Mouse (Mus musculus): ENCODE data around the gene Trpv1. TPM values are rescaled to one million over a fixed set of nuclear protein-coding genes. Genes with fewer than 3 reads are reported as not detected.
A peak's percentile ranks its signal among the peaks of the same experiment; 100 is the strongest.

The Trpv1 gene
- total RNA-seq, 2 experiments from 2014 or later = 0.27 TPM; not detected in 1

DNA sequence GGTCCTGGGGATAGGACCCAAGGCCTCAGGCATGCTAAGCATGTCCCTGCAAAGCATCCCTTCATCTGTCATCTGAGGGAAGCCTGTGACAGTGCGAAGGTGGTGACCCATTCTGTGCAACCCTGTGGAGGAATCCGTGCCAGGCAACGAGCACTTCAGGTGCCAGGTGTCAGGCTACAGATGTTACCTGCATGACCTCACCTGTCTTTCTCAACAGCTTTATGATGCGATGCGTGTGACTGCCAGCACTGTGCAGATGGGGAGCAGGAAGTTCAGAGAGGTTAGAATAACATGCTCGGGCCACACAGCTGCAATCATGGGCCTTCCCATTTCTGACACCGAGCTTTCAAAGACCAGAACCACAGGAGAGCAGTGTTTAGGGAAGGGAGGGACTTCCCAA lies 28.9 kb upstream of the Trpv1 start:
- intact Hi-C loops (cut with DNase I) = no loop called here
- no peak overlapping the region for H3K4me3 ChIP-seq

DNA sequence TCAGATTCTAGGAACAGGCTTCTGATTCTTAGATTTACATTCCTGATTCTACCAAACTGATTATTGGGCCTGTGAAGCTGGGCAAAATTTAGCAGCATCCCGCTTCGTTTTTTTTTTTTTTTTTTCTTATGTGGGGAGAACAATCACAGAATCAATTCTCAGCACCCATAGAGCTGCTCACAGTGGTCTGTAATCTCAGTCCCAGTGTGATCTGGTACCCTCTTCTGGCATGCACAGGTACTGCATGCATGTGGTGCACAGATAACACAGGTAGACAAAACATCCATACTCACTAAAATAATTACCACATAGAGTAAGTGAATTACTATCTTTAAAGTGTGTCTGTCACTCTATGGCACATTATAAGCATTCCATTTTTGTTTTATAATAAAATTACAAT lies 26.5 kb upstream of the Trpv1 start:
- Histone ChIP-seq H3K4me3 (no peak overlapping the region), H3K27ac (no peak overlapping the region)
- intact Hi-C loops (cut with DNase I) = no loop called here
- DNase-seq (ENCODE audit: extremely low spot score in 1 of 2, low spot score in 2 of 2) = no peak
- peak; percentile 29 for TF ChIP-seq CTCF (IDR thresholded peaks at IDR 0.05)

More for the DNA sequence above, 28.9 kb upstream of the Trpv1 start:
- DNase-seq (ENCODE audit: extremely low spot score in 1 of 2, low spot score in 2 of 2) = no peak
- no peak overlapping the region for H3K27ac ChIP-seq
- TF ChIP-seq CTCF (IDR thresholded peaks at IDR 0.05) = no peak

DNA sequence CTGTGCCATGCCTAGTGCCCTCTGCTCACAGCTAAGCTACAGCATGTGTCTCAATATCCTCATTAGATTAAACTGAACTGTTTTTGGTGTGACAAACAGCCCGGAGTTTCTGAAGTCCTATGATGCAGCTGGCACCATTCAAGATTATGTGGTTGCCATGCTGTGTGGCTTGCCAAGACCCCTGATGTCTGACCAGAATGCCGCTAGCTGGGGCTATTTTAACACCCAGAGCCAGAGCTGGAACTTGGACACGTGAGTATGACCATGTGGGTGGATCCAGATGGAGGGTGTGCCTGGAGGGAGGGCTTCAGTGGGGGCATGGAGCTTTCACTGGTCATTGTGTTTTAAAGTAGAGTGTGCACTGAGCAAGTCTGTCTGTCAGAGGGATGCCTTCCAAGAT lies 20.1 kb upstream of the Trpv1 start:
- intact Hi-C loops (cut with DNase I) = no loop called here
- no peak for TF ChIP-seq CTCF (IDR thresholded peaks at IDR 0.05)
- Histone ChIP-seq H3K4me3 (no peak overlapping the region), H3K27ac (no peak overlapping the region)
- DNase-seq (ENCODE audit: extremely low spot score in 1 of 2, low spot score in 2 of 2) = no peak

DNA sequence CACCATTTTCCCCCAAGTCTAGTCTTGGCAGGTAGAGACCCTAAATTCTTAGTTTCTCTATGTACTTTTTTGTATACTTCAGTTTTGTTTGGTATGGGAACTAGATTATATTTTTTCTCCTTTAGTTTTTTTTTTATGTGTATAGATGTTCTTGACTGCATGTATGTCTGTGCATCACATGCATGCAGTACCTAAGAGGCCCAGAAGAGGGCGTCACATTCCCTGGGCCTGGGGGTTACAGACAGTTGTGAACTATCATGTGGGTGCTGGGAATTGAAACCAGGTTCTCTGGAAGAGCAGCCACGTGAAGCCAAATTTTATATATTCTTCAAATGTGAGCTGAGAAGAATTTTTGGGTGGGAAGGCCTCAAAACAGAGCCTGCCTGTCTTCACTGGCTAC lies 14.4 kb upstream of the Trpv1 start:
- no peak overlapping the region for H3K4me3 ChIP-seq
- no peak for DNase-seq (ENCODE audit: extremely low spot score in 1 of 2, low spot score in 2 of 2)
- H3K27ac ChIP-seq = no peak overlapping the region
- TF ChIP-seq CTCF (IDR thresholded peaks at IDR 0.05) = peak; percentile 24
- intact Hi-C loops (cut with DNase I) = no loop called here

DNA sequence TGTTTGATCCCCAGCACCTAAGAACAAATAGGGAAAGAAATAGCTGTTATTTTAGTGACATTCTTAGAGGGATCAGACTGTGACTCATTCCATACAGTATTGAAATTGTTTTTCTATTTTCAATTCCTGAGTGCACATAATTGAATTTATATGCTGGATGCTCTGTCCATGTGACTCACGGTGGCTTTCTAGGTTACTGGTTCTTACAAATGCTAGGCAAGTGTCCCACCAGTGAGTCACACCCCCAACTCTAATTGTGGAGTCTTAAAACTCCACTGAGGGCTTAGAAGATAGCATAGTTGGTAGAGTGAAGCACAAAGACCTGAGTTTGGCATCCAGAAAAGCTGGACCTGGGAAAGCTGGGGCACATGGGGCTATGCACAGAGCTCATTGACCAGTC lies 13.4 kb upstream of the Trpv1 start:
- no peak for TF ChIP-seq CTCF (IDR thresholded peaks at IDR 0.05)
- Histone ChIP-seq H3K4me3 (no peak overlapping the region), H3K27ac (no peak overlapping the region)
- DNase-seq (ENCODE audit: extremely low spot score in 1 of 2, low spot score in 2 of 2) = no peak
- intact Hi-C loops (cut with DNase I) = no loop called here

DNA sequence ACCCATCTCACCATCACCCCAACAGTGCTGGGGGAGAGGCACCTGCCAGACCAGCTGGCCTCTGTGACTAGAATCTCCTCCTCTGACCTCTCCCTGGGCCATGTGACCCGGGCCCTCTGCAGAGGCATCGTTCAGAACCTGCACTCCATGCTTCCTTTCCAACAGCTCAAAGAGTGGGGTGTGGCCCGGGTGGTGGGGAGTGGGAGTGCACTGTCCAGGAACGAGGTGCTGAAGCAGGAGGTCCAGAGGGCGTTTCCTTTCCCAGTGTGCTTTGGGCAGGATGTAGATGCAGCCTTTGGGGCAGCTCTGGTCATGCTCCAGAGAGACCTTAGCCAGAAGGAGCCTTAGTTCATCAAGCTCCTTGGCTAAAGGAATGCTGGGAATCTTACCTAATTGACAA lies 11.2 kb upstream of the Trpv1 start:
- TF ChIP-seq CTCF (IDR thresholded peaks at IDR 0.05) = no peak
- no peak overlapping the region for H3K4me3 ChIP-seq
- intact Hi-C loops (cut with DNase I) = no loop called here
- no peak for DNase-seq (ENCODE audit: extremely low spot score in 1 of 2, low spot score in 2 of 2)
- H3K27ac ChIP-seq = no peak overlapping the region

DNA sequence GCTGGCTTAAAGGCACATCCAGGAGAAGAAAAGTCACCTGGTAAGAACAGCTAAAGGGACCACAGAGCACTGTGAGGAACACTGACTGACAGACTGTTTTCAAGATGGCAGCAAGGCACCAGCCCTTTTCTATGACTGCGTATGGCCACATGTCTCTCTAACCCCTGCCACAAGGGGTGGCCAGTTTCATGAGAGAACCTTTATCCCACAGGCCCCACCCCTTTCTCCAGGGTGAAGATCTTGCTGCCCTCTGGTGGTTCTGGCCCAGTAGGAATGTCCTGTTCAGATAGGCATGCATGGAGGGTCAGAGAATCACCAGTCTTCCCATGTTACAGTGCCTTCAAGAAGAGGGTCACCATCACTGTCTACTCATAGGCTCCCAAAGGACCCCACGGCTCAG lies 10.1 kb upstream of the Trpv1 start:
- no peak for DNase-seq (ENCODE audit: extremely low spot score in 1 of 2, low spot score in 2 of 2)
- Histone ChIP-seq H3K27ac (no peak overlapping the region), H3K4me3 (no peak overlapping the region)
- peak; percentile 34 for TF ChIP-seq CTCF (IDR thresholded peaks at IDR 0.05)
- intact Hi-C loops (cut with DNase I) = no loop called here

DNA sequence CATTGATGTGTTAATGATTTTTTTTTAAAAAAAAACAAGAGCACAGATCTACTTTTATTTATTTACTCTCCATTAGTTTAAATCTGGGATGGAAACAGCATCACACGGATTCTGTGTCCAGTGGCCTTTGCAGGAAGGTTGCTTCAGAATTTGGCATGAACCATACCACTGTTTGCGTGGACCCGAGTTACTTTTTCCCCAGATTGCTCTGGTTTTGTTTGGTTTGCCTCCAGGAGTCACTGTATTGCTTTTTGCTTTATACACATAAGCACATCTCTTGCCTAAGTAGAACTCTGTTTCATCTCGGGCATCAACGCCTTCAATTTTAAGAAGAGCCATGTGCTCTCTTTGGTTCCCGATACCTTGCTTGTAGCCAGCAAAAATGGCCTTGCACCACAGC lies 8.2 kb upstream of the Trpv1 start:
- Histone ChIP-seq H3K4me3 (no peak overlapping the region), H3K27ac (no peak overlapping the region)
- no peak for TF ChIP-seq CTCF (IDR thresholded peaks at IDR 0.05)
- intact Hi-C loops (cut with DNase I) = no loop called here
- DNase-seq (ENCODE audit: extremely low spot score in 1 of 2, low spot score in 2 of 2) = no peak

DNA sequence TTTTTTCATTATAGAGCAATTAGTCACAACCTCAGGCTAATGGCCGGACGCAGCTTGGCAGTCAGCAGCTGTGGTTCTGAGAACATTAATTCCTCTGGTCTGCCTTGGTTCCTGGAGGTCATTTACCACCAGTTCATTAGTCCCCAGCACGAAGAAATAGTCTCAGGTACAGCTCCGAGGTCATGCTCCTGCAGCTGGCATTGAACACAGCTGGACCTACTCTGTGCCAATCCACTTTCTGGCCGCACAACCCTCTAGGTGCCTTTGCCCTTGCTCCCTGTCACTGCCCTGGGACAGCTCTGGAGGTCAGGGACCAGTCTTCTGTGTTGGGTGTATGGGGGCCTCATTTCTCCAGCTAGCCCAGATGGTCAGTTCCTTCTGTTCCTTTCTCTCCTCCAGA lies 5.2 kb upstream of the Trpv1 start:
- Histone ChIP-seq H3K27ac (no peak overlapping the region), H3K4me3 (no peak overlapping the region)
- DNase-seq (ENCODE audit: extremely low spot score in 1 of 2, low spot score in 2 of 2) = no peak
- TF ChIP-seq CTCF (IDR thresholded peaks at IDR 0.05) = no peak
- intact Hi-C loops (cut with DNase I) = no loop called here

DNA sequence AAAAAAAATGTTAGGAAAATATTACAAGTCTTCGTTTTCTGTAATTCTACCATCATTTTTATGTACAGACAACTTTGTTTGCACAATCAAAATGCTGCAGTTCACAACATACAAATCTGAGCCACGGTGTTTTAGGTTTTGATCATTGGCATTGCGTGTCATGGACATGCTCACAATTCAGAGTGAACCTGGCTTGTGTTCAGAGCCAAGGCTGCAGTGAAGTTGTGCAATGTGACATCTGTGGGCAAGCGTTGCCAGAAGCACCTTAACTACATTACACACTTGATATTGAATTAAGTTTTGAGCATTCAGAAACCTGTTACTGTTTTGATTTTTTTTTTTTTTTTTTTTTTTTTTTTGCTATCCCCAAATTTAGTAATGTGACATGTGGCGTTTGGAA lies 4.0 kb upstream of the Trpv1 start:
- intact Hi-C loops (cut with DNase I) = no loop called here

DNA sequence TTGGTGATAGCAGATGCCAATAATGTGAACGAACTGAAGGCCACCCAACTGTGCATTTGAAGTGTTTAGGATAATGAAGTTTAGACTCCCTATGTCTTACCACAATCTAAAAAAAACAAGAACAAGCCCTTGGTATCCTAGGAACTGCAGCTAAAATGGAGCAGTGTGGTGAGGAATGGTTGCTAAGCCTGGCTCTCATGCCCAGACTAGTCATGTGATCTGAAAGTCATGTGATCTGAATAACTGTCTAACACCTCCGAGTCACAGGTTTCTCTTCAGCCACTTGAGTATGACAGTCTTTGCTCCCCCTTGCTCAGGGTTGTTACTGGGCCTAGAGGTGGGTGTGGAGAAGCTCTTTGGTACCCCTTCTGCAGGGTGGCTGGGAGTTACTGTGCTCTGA lies 1.6 kb upstream of the Trpv1 start:
- no peak for DNase-seq (ENCODE audit: extremely low spot score in 1 of 2, low spot score in 2 of 2)
- no peak for TF ChIP-seq CTCF (IDR thresholded peaks at IDR 0.05)
- Histone ChIP-seq H3K27ac (no peak overlapping the region), H3K4me3 (no peak overlapping the region)
- intact Hi-C loops (cut with DNase I) = no loop called here

More for the DNA sequence above, 4.0 kb upstream of the Trpv1 start:
- Histone ChIP-seq H3K4me3 (no peak overlapping the region), H3K27ac (no peak overlapping the region)
- DNase-seq (ENCODE audit: extremely low spot score in 1 of 2, low spot score in 2 of 2) = no peak
- TF ChIP-seq CTCF (IDR thresholded peaks at IDR 0.05) = no peak

DNA sequence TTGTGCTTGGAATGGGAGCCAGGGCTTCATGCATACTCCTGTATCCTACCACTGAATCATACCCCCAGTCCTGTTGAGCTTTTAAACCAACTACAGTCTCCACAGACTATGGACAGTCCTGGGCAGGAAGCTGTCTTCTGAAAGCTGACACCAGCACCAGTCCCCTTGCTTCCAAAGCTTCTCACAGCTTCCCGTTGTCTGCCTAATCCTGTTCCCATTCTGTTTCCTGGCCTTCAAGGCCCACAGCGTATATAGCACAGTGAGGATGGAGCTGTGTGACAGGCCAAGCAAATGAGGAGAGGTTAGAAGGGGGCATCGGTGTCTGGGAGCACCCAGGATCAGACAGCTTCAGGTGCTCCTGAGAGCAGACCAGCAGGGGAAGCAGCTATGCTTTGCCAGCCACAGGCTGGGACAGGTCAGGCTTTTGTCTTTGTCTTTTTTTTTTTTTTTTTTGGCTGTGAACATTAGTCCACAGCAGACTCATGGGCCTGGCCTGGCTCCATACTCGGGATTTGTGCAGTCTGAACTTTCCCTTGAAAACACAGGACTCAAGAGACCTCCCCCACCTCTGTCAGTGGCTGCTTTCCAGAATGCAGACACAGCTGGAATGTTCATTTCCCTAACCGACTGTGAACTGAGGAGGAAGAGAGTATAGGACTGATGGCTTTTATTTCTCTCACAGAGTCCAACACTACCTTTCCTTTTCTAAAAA lies 2.1 kb downstream of the Trpv1 start:
- intact Hi-C loops (cut with DNase I) = no loop called here
- DNase-seq (ENCODE audit: extremely low spot score in 1 of 2, low spot score in 2 of 2) = no peak
- no peak for TF ChIP-seq CTCF (IDR thresholded peaks at IDR 0.05)
- Histone ChIP-seq H3K27ac (no peak overlapping the region), H3K4me3 (no peak overlapping the region)

DNA sequence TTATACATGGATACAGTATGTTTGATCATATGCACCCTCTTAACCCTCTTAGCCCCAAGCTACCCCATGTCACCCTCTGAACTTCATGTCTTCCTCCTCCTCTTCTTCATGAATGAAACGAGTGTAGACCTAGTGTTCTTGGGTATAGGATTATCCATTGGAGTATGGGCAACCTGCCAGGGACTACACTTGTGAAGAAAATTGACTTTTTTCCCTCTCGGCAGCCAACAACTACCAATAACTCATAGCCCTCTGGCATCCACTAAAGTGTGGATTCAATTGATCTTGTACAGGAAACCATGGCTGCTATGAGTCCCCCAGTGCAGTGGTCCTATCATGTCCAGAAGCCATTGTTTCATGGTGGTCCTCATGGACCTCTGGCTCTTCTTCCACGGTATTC lies 2.6 kb downstream of the Trpv1 start:
- intact Hi-C loops (cut with DNase I) = no loop called here
- no peak for DNase-seq (ENCODE audit: extremely low spot score in 1 of 2, low spot score in 2 of 2)
- no peak for TF ChIP-seq CTCF (IDR thresholded peaks at IDR 0.05)
- no peak overlapping the region for H3K4me3 ChIP-seq
- H3K27ac ChIP-seq = no peak overlapping the region
